Mouse (Mus musculus) liver, adult 2 months (tissue): ENCODE measurements around the gene Nup88.

Experiments used
- CTCF ChIP-seq: fragments of 200-500 bp; IDR thresholded peaks from 2 replicates; pipeline ENCODE4 v1.5.1; 2011; ENCODE audit warnings: low read depth, low read length, control low read depth
- POLR2A ChIP-seq: fragments of 200-500 bp; IDR thresholded peaks from 2 replicates; pipeline ENCODE4 v1.6.1; 2011; ENCODE audit warnings: low read length, control low read depth; ENCODE audit not compliant: insufficient read depth; ENCODE audit errors: extremely low read depth

- no peak for TF ChIP-seq POLR2A
- TF ChIP-seq CTCF = no peak
Observed at GRCm38 (mm10) chr11:71008321-71008720, 38.5 kb upstream of the Nup88 start.
